Mouse (Mus musculus): ENCODE results near the gene Fibp. TPM values are rescaled to one million over a fixed set of nuclear protein-coding genes. Genes with fewer than 3 reads are reported as not detected.
"Not testable (repeated sequence)": the region's sequence is repeated elsewhere in the genome, so short reads cannot be mapped to it uniquely, and the experiment has no call there.

Gene Fibp
- polyA plus RNA-seq, 2 experiments from 2014 or later = 86.2 to 159 TPM

GRCm38 (mm10) chr19:5490313-5490897, 30.0 kb downstream of the Fibp start, which contains the start of gene Cfl1:
Cfl1 (plus strand) TSS chr19:5490455.
- ATAC-seq = peak; percentile 54

GRCm38 (mm10) chr19:5490898-5491708, 30.7 kb downstream of the Fibp start:
- ATAC-seq = peak; percentile 40

GRCm38 (mm10) chr19:5492641-5493040, 32.2 kb downstream of the Fibp start:
- ATAC-seq = no peak

GRCm38 (mm10) chr19:5493301-5493721, 32.9 kb downstream of the Fibp start:
- not testable (repeated sequence) for ATAC-seq

- ATAC-seq = no peak
Observed at GRCm38 (mm10) chr19:5494314-5494713, 33.9 kb downstream of the Fibp start.

- ATAC-seq = no peak
Observed at GRCm38 (mm10) chr19:5495353-5496051, 35.1 kb downstream of the Fibp start.

GRCm38 (mm10) chr19:5496052-5496370, 35.6 kb downstream of the Fibp start:
- ATAC-seq = no peak

- ATAC-seq = no peak
Observed at GRCm38 (mm10) chr19:5500330-5500875, 40.0 kb downstream of the Fibp start.

- ATAC-seq = no peak
Observed at GRCm38 (mm10) chr19:5503687-5504086, 43.3 kb downstream of the Fibp start, which contains the start of gene 1700020D05Rik. 1700020D05Rik (minus strand) TSS chr19:5503787.

- peak; percentile 99 for ATAC-seq
Observed at GRCm38 (mm10) chr19:5510031-5511026, 49.9 kb downstream of the Fibp start, which contains the start of gene Snx32. Snx32 (minus strand) TSS chr19:5510538.

- no peak for ATAC-seq
Observed at GRCm38 (mm10) chr19:5511074-5511632, 50.7 kb downstream of the Fibp start.

- ATAC-seq = no peak
Observed at GRCm38 (mm10) chr19:5512091-5513004, 51.9 kb downstream of the Fibp start.

- no peak for ATAC-seq
Observed at GRCm38 (mm10) chr19:5513005-5513349, 52.6 kb downstream of the Fibp start.

Other genes with a start within 250 kb of the Fibp start
- 10 to 100 TPM; 16.5 to 21.9 TPM for gene Pacs1, start 187.5 kb upstream of the Fibp start, polyA plus RNA-seq (2017; shearing (Covaris generic))
- gene Sf3b2, start 165.2 kb upstream of the Fibp start, polyA plus RNA-seq (2017; shearing (Covaris generic)) = 100 to 1,000 TPM; 341 to 465 TPM
- gene Gal3st3, start 162.3 kb upstream of the Fibp start, polyA plus RNA-seq (2017; shearing (Covaris generic)) = under 1 TPM in 1 of 2 experiments, not detected in 1; 0.15 TPM
- not detected for gene Catsper1, start 124.9 kb upstream of the Fibp start, polyA plus RNA-seq (2017; shearing (Covaris generic))
- gene Cst6, start 111.0 kb upstream of the Fibp start, polyA plus RNA-seq (2017; shearing (Covaris generic)) = 1 to 10 TPM; 2.7 to 3.2 TPM
- gene Eif1ad, start 93.9 kb upstream of the Fibp start, polyA plus RNA-seq (2017; shearing (Covaris generic)) = 10 to 100 TPM; 46.1 to 57.1 TPM
- gene Banf1, start 93.4 kb upstream of the Fibp start, polyA plus RNA-seq (2017; shearing (Covaris generic)) = 100 to 1,000 TPM; 246 to 256 TPM
- gene Sart1, start 71.9 kb upstream of the Fibp start, polyA plus RNA-seq (2017; shearing (Covaris generic)) = 10 to 100 TPM; 18.1 to 30.1 TPM
- gene Tsga10ip, start 58.1 kb upstream of the Fibp start, polyA plus RNA-seq (2017; shearing (Covaris generic)) = not detected
- gene Drap1, start 35.6 kb upstream of the Fibp start, polyA plus RNA-seq (2017; shearing (Covaris generic)) = 10 to 100 TPM; 56.0 to 57.2 TPM
- 10 to 100 TPM; 20.8 to 28.7 TPM for gene AI837181, start 35.5 kb upstream of the Fibp start, polyA plus RNA-seq (2017; shearing (Covaris generic))
- gene Fosl1, start 13.1 kb upstream of the Fibp start, polyA plus RNA-seq (2017; shearing (Covaris generic)) = not detected
- under 1 TPM; 0.48 to 0.83 TPM for gene Ccdc85b, start 2.7 kb upstream of the Fibp start, polyA plus RNA-seq (2017; shearing (Covaris generic))
- 100 to 1,000 TPM; 136 to 191 TPM for gene Ctsw, start 7.9 kb downstream of the Fibp start, polyA plus RNA-seq (2017; shearing (Covaris generic))
- 1 to 10 TPM; 1.5 to 4.6 TPM for gene Efemp2, start 13.3 kb downstream of the Fibp start, polyA plus RNA-seq (2017; shearing (Covaris generic))
- gene Mus81, start 27.8 kb downstream of the Fibp start, polyA plus RNA-seq (2017; shearing (Covaris generic)) = 10 to 100 TPM; 44.8 to 51.5 TPM
- 1,000 to 10,000 TPM; 1,977 to 2,151 TPM for gene Cfl1, start 29.8 kb downstream of the Fibp start, polyA plus RNA-seq (2017; shearing (Covaris generic))
- gene 1700020D05Rik, start 43.2 kb downstream of the Fibp start, polyA plus RNA-seq (2017; shearing (Covaris generic)) = not detected
- 10 to 100 TPM; 20.2 to 23.6 TPM for gene Snx32, start 49.9 kb downstream of the Fibp start, polyA plus RNA-seq (2017; shearing (Covaris generic))
- not detected for gene Ovol1, start 100.0 kb downstream of the Fibp start, polyA plus RNA-seq (2017; shearing (Covaris generic))
- 1 to 10 TPM; 3.8 to 7.4 TPM for gene Ap5b1, start 107.4 kb downstream of the Fibp start, polyA plus RNA-seq (2017; shearing (Covaris generic))
- 100 to 1,000 TPM in 1 of 2 experiments, 10 to 100 TPM in 1; 55.0 to 102 TPM for gene Rnaseh2c, start 141.3 kb downstream of the Fibp start, polyA plus RNA-seq (2017; shearing (Covaris generic))
- gene Kat5, start 149.6 kb downstream of the Fibp start, polyA plus RNA-seq (2017; shearing (Covaris generic)) = 10 to 100 TPM; 38.8 to 84.9 TPM
- gene Rela, start 176.9 kb downstream of the Fibp start, polyA plus RNA-seq (2017; shearing (Covaris generic)) = 100 to 1,000 TPM; 111 to 174 TPM
- 10 to 100 TPM; 19.0 to 25.6 TPM for gene Sipa1, start 203.1 kb downstream of the Fibp start, polyA plus RNA-seq (2017; shearing (Covaris generic))
- gene Map3k11, start 228.1 kb downstream of the Fibp start, polyA plus RNA-seq (2017; shearing (Covaris generic)) = 1 to 10 TPM; 6.3 to 8.4 TPM
- gene Pcnx3, start 228.3 kb downstream of the Fibp start, polyA plus RNA-seq (2017; shearing (Covaris generic)) = 10 to 100 TPM; 21.6 to 23.9 TPM
- 1 to 10 TPM; 1.9 to 2.4 TPM for gene Kcnk7, start 243.8 kb downstream of the Fibp start, polyA plus RNA-seq (2017; shearing (Covaris generic))